Mouse (Mus musculus): Measurements from ENCODE around the gene Stox2.

Gene Stox2

GRCm38 (mm10) chr8:47306372-47306771, 139.8 kb downstream of the Stox2 start:
- no peak for DNase-seq (ENCODE audit: low read depth in 1 of 2, low spot score in 2 of 2)

DNA sequence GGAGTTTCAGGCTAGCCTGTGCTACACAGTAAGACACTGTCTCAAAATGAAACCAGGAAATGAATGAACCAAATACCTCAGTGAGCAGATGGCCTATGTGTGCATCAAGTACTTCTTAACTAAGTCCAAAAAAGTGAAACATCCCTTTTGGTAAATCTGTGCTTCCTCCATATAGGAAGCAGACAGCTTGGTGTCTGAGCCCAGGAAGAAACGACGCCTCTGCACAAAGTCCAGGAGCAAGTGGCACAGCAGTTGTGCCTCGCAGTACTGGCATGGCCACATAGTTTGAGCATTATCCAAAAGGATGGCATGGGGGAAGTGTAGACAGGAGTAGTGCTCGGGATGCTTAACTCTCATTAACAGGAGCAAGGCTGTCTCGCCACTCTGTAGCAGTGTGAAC, 140.3 kb downstream of the Stox2 start:
- no peak for DNase-seq (ENCODE audit: low read depth in 1 of 2, low spot score in 2 of 2)

DNA sequence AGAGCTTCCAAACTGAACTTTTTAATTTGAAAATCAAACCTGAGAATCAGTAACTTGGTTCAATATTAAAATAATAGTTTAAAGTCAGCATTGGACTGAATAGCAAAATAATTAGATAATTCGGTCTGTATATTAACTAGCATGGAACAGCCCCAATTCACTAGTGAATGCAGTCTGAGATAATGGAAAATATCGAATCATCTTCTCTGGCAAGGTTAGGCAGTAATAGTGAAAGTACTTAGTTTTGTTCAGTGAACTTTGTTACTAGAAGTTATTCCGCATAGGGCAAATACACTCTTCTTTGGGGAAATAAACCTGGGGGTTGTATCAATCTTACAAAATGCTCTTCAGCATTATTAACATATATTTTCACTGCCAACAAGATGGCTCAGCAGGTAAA, 147.7 kb downstream of the Stox2 start:
- DNase-seq (ENCODE audit: low read depth in 1 of 2, low spot score in 2 of 2), result no peak

- no peak for DNase-seq (ENCODE audit: low read depth in 1 of 2, low spot score in 2 of 2)
These were observed 156.5 kb downstream of the Stox2 start for GRCm38 (mm10) chr8:47289641-47290040.

DNA sequence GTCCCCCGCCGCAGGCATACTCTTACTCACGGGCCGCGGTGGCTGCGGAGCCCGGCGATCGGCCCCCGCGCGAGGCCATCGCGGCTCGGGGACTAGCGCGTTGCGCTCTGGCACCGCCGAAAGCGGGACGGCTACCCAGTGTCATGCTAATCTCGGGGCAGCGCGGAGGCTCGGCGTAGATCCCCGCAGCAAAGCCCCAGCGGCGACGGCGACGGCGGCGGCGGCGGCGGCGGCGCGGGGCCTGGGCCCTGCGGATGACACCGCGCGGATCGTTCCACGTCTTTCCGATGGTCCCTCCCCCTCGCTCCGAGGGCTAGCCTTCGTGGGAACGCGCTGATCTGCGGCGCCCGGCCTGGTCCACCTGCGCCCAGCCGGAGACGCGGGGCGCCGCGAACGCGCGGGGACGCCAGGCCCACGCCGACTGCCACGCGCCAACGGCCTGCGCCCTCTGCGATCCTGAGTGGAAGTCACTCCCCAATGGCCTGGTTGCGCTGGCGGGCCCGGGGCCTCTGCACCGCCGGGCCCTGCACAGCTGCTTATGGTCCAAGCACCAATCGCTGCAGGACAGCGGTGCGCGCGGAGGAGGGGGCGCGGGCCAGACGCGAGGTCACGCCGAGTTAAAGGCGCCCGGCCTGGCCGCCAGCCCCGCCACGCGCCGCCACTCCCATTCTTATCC, 157.2 kb downstream of the Stox2 start:
- DNase-seq (ENCODE audit: low read depth in 1 of 2, low spot score in 2 of 2), result no peak

DNA sequence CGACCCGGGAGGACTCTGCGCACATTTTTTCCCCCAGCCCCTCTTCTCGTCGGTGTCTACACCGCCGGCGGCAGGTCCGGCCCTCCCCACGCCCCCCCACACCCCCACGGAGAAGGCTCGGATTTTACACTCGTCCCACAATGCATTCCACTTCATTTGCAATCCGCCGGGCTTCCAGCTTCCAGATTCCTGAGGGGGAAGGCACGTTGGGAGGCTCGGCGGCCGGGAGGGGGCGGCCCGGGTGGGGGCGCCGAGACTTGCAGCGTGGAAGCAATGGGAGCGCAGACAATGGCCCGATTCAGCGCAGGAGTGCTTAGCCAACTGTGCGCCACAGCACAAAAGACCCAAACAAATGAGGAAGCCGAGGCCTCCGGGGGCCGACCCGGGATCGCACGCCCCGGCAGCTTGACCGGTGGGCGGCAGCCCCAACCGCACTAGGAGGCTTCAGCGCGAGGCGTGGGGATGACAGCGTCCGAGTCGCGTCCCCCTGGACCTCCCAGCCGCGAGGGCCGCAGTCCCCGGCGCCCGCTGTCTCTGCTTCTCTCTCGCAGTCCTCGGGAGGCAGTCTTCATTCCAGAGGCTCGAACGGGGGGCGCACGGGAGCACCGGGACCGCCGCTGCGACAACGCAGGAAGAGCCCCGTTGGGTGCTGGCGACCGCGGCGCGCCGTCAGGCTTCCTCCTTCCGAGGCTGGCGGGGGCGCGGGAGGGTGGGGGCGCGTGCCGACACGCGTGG, 157.9 kb downstream of the Stox2 start:
- DNase-seq (ENCODE audit: low read depth in 1 of 2, low spot score in 2 of 2), result no peak

GRCm38 (mm10) chr8:47287641-47288130, 158.5 kb downstream of the Stox2 start:
- DNase-seq (ENCODE audit: low read depth in 1 of 2, low spot score in 2 of 2), result no peak

GRCm38 (mm10) chr8:47287201-47287621, 159.0 kb downstream of the Stox2 start:
- no peak for DNase-seq (ENCODE audit: low read depth in 1 of 2, low spot score in 2 of 2)

- DNase-seq (ENCODE audit: low read depth in 1 of 2, low spot score in 2 of 2), result no peak
These were observed 160.0 kb downstream of the Stox2 start for GRCm38 (mm10) chr8:47286081-47286700.

- no peak for DNase-seq (ENCODE audit: low read depth in 1 of 2, low spot score in 2 of 2)
These were observed 160.7 kb downstream of the Stox2 start for GRCm38 (mm10) chr8:47285435-47285834.

- no peak for DNase-seq (ENCODE audit: low read depth in 1 of 2, low spot score in 2 of 2)
These were observed 161.5 kb downstream of the Stox2 start for GRCm38 (mm10) chr8:47284329-47285326.

DNA sequence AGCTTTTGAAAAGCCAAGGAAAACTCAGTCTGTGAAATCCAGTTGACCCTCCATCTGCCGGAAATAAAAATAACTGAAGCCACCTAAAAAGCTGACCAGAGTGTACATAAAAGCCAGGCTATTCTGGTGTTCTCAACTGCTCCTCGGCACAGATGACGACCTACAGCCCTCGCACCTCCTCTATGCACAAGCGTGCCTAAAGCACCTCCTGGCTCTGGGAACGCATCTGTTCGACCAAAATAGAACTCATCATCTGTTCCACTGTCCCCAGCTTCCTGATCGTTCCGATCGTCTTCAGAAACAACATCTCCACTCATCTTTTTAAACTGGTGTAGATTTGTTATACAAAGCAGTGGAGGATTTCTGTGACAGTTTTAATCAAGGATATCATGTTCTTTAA, 166.3 kb downstream of the Stox2 start:
- no peak for DNase-seq (ENCODE audit: low read depth in 1 of 2, low spot score in 2 of 2)

DNA sequence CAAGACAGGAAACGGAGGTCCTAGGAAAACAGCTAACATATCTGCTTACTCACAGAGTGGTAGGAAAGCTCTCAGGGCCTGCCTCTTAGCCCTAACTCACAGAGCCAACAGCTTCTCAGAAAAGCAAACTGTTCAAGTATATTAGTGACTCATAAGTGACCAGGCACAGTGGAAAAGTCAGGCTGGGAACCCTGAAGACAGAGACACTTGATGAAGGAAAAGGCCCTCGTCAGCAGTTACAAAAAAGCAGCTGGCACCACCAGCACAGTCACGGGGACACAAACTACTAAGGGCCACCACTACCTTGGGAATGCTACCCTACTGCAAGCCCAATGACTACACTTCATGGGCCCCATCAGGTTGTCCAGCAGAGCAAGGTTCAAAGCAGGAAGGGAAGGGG, 168.0 kb downstream of the Stox2 start:
- DNase-seq (ENCODE audit: low read depth in 1 of 2, low spot score in 2 of 2), result no peak

DNA sequence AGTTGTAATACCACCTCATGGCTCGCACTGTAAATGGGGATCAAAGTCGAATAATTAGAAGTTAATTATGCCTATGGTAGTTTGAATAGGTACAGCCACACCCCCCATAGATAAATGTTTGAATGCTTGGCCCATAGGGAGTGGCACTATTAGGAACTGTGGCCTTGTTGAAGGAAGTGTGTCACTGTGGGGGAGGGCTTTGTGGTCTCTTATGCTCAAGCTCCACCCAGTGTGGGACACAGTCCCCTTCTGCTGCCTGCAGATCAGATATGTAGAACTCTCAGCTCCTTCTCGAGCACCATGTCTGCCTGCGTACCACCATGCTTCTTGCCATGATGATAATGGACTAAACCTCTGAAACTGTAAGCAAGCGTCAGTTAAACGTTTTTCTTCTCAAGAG, 177.2 kb downstream of the Stox2 start:
- DNase-seq (ENCODE audit: low read depth in 1 of 2, low spot score in 2 of 2), result no peak

- DNase-seq (ENCODE audit: low read depth in 1 of 2, low spot score in 2 of 2), result no peak
These were observed 177.9 kb downstream of the Stox2 start for GRCm38 (mm10) chr8:47268062-47268822.

- no peak for DNase-seq (ENCODE audit: low read depth in 1 of 2, low spot score in 2 of 2)
These were observed 182.9 kb downstream of the Stox2 start for GRCm38 (mm10) chr8:47263070-47263843.

- DNase-seq (ENCODE audit: low read depth in 1 of 2, low spot score in 2 of 2), result no peak
These were observed 185.2 kb downstream of the Stox2 start for GRCm38 (mm10) chr8:47260751-47261474.

DNA sequence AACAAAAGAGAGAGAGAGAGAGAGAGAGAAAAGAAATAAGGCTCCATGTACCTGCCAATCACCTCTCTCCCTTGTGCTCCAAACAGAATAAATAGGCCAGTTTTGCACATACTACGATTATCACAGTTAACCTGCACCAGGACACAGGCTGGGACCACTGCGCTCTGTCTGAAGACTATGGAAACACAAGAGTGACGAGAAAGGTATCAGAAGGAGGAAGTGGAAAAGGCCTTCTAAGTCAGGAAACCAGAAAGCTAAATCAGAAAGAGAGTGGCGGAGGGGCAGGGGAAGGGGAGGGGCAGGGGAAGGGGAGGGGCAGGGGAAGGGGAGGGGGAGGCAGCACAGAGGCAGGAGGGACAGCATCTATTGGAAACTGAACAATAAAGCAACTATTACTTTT, 195.3 kb downstream of the Stox2 start:
- no peak for DNase-seq (ENCODE audit: low read depth in 1 of 2, low spot score in 2 of 2)

GRCm38 (mm10) chr8:47245116-47245515, 201.0 kb downstream of the Stox2 start:
- DNase-seq (ENCODE audit: low read depth in 1 of 2, low spot score in 2 of 2), result no peak

Measured in monocyte, adult 2 months (primary cell).